Mouse (Mus musculus): ENCODE results near the gene Srgap3. TPM values are rescaled to one million over a fixed set of nuclear protein-coding genes. Genes with fewer than 3 reads are reported as not detected.

The Srgap3 gene
- total RNA-seq (2023), result 2.2 TPM

GRCm38 (mm10) chr6:112946895-112947436, at the start of gene Srgap3:
TSS of gene Srgap3 (minus strand) at chr6:112947266.

GRCm38 (mm10) chr6:112696056-112696950, 250.8 kb downstream of the Srgap3 start, which contains the start of gene Rad18:
TSS of gene Rad18 (minus strand) at chr6:112696686.

Other genes with a start within 250 kb of the Srgap3 start
- gene Thumpd3, start 99.0 kb upstream of the Srgap3 start, total RNA-seq (2023), result 47.7 TPM
- gene Setd5, start 130.1 kb upstream of the Srgap3 start, total RNA-seq (2023), result 117 TPM
- gene Lhfpl4, start 248.1 kb upstream of the Srgap3 start, total RNA-seq (2023), result 0.44 TPM

All from CD4-positive naive resting alpha-beta T cell, adult 57 days (primary cell).